Mouse (Mus musculus): ENCODE results near the gene Zfp605. TPM values are rescaled to one million over a fixed set of nuclear protein-coding genes. Genes with fewer than 3 reads are reported as not detected.

Gene Zfp605
- polyA plus RNA-seq, 1 experiment from 2014 or later: 2.4 TPM

GRCm38 (mm10) chr5:110103901-110104615 is 5.8 kb upstream of the Zfp605 start:
- Histone ChIP-seq H3K27me3 (ENCODE audit: control insufficient read depth, insufficient read depth, low read length) (no peaks in the 10 kb centered on the region), H3K9me3 (ENCODE audit: control insufficient read depth, low read length) (no peaks in the 10 kb centered on the region), H3K4me3 (ENCODE audit: control insufficient read depth in 1 of 2, insufficient read depth in 1 of 2, low read depth in 1 of 2, low read length in 2 of 2) (no peak overlapping the region), H3K9ac (ENCODE audit: low read length) (no peak overlapping the region), H3K36me3 (ENCODE audit: control insufficient read depth, insufficient read depth, low read length) (peaks cover 40% of the 10 kb centered on the region), H3K4me1 (ENCODE audit: control insufficient read depth in 2 of 2, insufficient read depth in 2 of 2, low read length in 2 of 2) (peaks cover 8 to 32% of the 10 kb centered on the region in 2 experiments), H3K4me2 (ENCODE audit: low read length) (no peak overlapping the region), H3K27ac (replicated peaks in 1 of 2; ENCODE audit: control insufficient read depth in 1 of 2, insufficient read depth in 1 of 2, low read depth in 2 of 2, low read length in 2 of 2) (no peak overlapping the region)
- ATAC-seq (ENCODE audit: insufficient number of reproducible peaks, insufficient read depth, low FRiP score, low read depth): no peak
- WGBS: 94% methylated on average over 27 of the region's 27 CpGs

- ATAC-seq (ENCODE audit: insufficient number of reproducible peaks, insufficient read depth, low FRiP score, low read depth): no peak
- H3K9me3 ChIP-seq (ENCODE audit: control insufficient read depth, low read length): no peaks in the 10 kb centered on the region
- WGBS: 93% methylated on average over 36 of the region's 36 CpGs
- no peaks in the 10 kb centered on the region for H3K27me3 ChIP-seq (ENCODE audit: control insufficient read depth, insufficient read depth, low read length)
- peaks cover 40% of the 10 kb centered on the region for H3K36me3 ChIP-seq (ENCODE audit: control insufficient read depth, insufficient read depth, low read length)
- H3K4me3 ChIP-seq (ENCODE audit: control insufficient read depth in 1 of 2, insufficient read depth in 1 of 2, low read depth in 1 of 2, low read length in 2 of 2): no peak overlapping the region
- no peak overlapping the region for H3K27ac ChIP-seq (replicated peaks in 1 of 2; ENCODE audit: control insufficient read depth in 1 of 2, insufficient read depth in 1 of 2, low read depth in 2 of 2, low read length in 2 of 2)
- H3K4me1 ChIP-seq (ENCODE audit: control insufficient read depth in 2 of 2, insufficient read depth in 2 of 2, low read length in 2 of 2): peaks cover 8 to 32% of the 10 kb centered on the region in 2 experiments
- H3K4me2 ChIP-seq (ENCODE audit: low read length): no peak overlapping the region
- no peak overlapping the region for H3K9ac ChIP-seq (ENCODE audit: low read length)
Measured at GRCm38 (mm10) chr5:110104616-110105380, 5.1 kb upstream of the Zfp605 start.

GRCm38 (mm10) chr5:110106140-110106871 is 3.6 kb upstream of the Zfp605 start:
- H3K27me3 ChIP-seq (ENCODE audit: control insufficient read depth, insufficient read depth, low read length): no peaks in the 10 kb centered on the region
- WGBS: 95% methylated on average over 26 of the region's 26 CpGs
- no peak overlapping the region; the same call in 1 of the 2 replicates for H3K9ac ChIP-seq (ENCODE audit: low read length)
- no peak for ATAC-seq (ENCODE audit: insufficient number of reproducible peaks, insufficient read depth, low FRiP score, low read depth)
- peaks cover 9 to 25% of the 10 kb centered on the region in 2 experiments for H3K4me1 ChIP-seq (ENCODE audit: control insufficient read depth in 2 of 2, insufficient read depth in 2 of 2, low read length in 2 of 2)
- H3K4me3 ChIP-seq (ENCODE audit: control insufficient read depth in 1 of 2, insufficient read depth in 1 of 2, low read depth in 1 of 2, low read length in 2 of 2): peak overlapping the region; percentile 66
- H3K27ac ChIP-seq (replicated peaks in 1 of 2; ENCODE audit: control insufficient read depth in 1 of 2, insufficient read depth in 1 of 2, low read depth in 2 of 2, low read length in 2 of 2): no peak overlapping the region
- H3K4me2 ChIP-seq (ENCODE audit: low read length): peak overlapping the region; percentile 88
- H3K9me3 ChIP-seq (ENCODE audit: control insufficient read depth, low read length): no peaks in the 10 kb centered on the region
- peaks cover 40% of the 10 kb centered on the region for H3K36me3 ChIP-seq (ENCODE audit: control insufficient read depth, insufficient read depth, low read length)

- 16% methylated on average over 40 of the region's 41 CpGs for WGBS
- Histone ChIP-seq H3K27ac (replicated peaks in 1 of 2; ENCODE audit: control insufficient read depth in 1 of 2, insufficient read depth in 1 of 2, low read depth in 2 of 2, low read length in 2 of 2) (peak overlapping the region; percentile 82 to 98), H3K27me3 (ENCODE audit: control insufficient read depth, insufficient read depth, low read length) (no peaks in the 10 kb centered on the region), H3K4me2 (ENCODE audit: low read length) (peak overlapping the region; percentile 88), H3K4me3 (ENCODE audit: control insufficient read depth in 1 of 2, insufficient read depth in 1 of 2, low read depth in 1 of 2, low read length in 2 of 2) (peak overlapping the region; percentile 66), H3K9ac (ENCODE audit: low read length) (peak overlapping the region; percentile 82), H3K9me3 (ENCODE audit: control insufficient read depth, low read length) (no peaks in the 10 kb centered on the region), H3K4me1 (ENCODE audit: control insufficient read depth in 2 of 2, insufficient read depth in 2 of 2, low read length in 2 of 2) (peaks cover 2 to 18% of the 10 kb centered on the region in 2 experiments; a peak in 3 of 4 replicates), H3K36me3 (ENCODE audit: control insufficient read depth, insufficient read depth, low read length) (peaks cover 40% of the 10 kb centered on the region)
- ATAC-seq (ENCODE audit: insufficient number of reproducible peaks, insufficient read depth, low FRiP score, low read depth): peak; percentile 22; the same call in 1 of the 2 replicates
Measured at GRCm38 (mm10) chr5:110106901-110107564, 2.9 kb upstream of the Zfp605 start.

GRCm38 (mm10) chr5:110107581-110108304 is 2.1 kb upstream of the Zfp605 start, which contains the start of gene Gtpbp6:
TSS of gene Gtpbp6 (minus strand) at chr5:110108197.
- Histone ChIP-seq H3K9ac (ENCODE audit: low read length) (peak within 1 kb of the TSS; percentile 82), H3K4me2 (ENCODE audit: low read length) (peak within 1 kb of the TSS; percentile 88), H3K4me3 (ENCODE audit: control insufficient read depth in 1 of 2, insufficient read depth in 1 of 2, low read depth in 1 of 2, low read length in 2 of 2) (peak within 1 kb of the TSS; percentile 66), H3K4me1 (ENCODE audit: control insufficient read depth in 2 of 2, insufficient read depth in 2 of 2, low read length in 2 of 2) (peaks cover 2 to 14% of the 10 kb centered on the region in 2 experiments; a peak in 3 of 4 replicates), H3K27ac (replicated peaks in 1 of 2; ENCODE audit: control insufficient read depth in 1 of 2, insufficient read depth in 1 of 2, low read depth in 2 of 2, low read length in 2 of 2) (peak within 1 kb of the TSS; percentile 82 to 98), H3K36me3 (ENCODE audit: control insufficient read depth, insufficient read depth, low read length) (peaks cover 44% of the 10 kb centered on the region), H3K27me3 (ENCODE audit: control insufficient read depth, insufficient read depth, low read length) (no peaks in the 10 kb centered on the region), H3K9me3 (ENCODE audit: control insufficient read depth, low read length) (no peaks in the 10 kb centered on the region)
- peak; percentile 86 for ATAC-seq (ENCODE audit: insufficient number of reproducible peaks, insufficient read depth, low FRiP score, low read depth)
- under 1% methylated on average over 69 of the region's 71 CpGs for WGBS

GRCm38 (mm10) chr5:110108305-110108628 is 1.6 kb upstream of the Zfp605 start:
- H3K4me3 ChIP-seq (ENCODE audit: control insufficient read depth in 1 of 2, insufficient read depth in 1 of 2, low read depth in 1 of 2, low read length in 2 of 2): peak overlapping the region; percentile 66; a peak in 3 of 4 replicates
- WGBS: 0% methylated on average over 7 of the region's 7 CpGs
- no peaks in the 10 kb centered on the region for H3K27me3 ChIP-seq (ENCODE audit: control insufficient read depth, insufficient read depth, low read length)
- peaks cover 44% of the 10 kb centered on the region for H3K36me3 ChIP-seq (ENCODE audit: control insufficient read depth, insufficient read depth, low read length)
- peak overlapping the region; percentile 82; the same call in 1 of the 2 replicates for H3K9ac ChIP-seq (ENCODE audit: low read length)
- H3K9me3 ChIP-seq (ENCODE audit: control insufficient read depth, low read length): no peaks in the 10 kb centered on the region
- no peak for ATAC-seq (ENCODE audit: insufficient number of reproducible peaks, insufficient read depth, low FRiP score, low read depth)
- H3K4me1 ChIP-seq (ENCODE audit: control insufficient read depth in 2 of 2, insufficient read depth in 2 of 2, low read length in 2 of 2): peaks cover 2 to 14% of the 10 kb centered on the region in 2 experiments; a peak in 3 of 4 replicates
- peak overlapping the region in 1 of 2 experiments; percentile 98; a peak in 2 of 4 replicates for H3K27ac ChIP-seq (replicated peaks in 1 of 2; ENCODE audit: control insufficient read depth in 1 of 2, insufficient read depth in 1 of 2, low read depth in 2 of 2, low read length in 2 of 2)
- peak overlapping the region; percentile 88 for H3K4me2 ChIP-seq (ENCODE audit: low read length)
